Mouse (Mus musculus) lung, adult 2 months (tissue): ENCODE measurements at regions not wholly inside any gene's neighbourhood (a gene's known extent, or its start where the extent isn't known, plus 50 kb on each side); places are given as distances from the start of the nearest gene placed in this dataset.

Experiments used
- CTCF ChIP-seq: fragments of 200-500 bp; IDR thresholded peaks from 2 replicates; pipeline ENCODE4 v1.5.1; 2011; ENCODE audit warnings: mild to moderate bottlenecking, low read length, control low read depth; ENCODE audit not compliant: insufficient read depth
- POLR2A ChIP-seq: fragments of 200-500 bp; IDR thresholded peaks from 2 replicates; pipeline ENCODE4 v1.6.1; 2011; ENCODE audit warnings: low read depth, mild to moderate bottlenecking, control low read depth, low read length, borderline replicate concordance; ENCODE audit errors: extremely low read depth

DNA sequence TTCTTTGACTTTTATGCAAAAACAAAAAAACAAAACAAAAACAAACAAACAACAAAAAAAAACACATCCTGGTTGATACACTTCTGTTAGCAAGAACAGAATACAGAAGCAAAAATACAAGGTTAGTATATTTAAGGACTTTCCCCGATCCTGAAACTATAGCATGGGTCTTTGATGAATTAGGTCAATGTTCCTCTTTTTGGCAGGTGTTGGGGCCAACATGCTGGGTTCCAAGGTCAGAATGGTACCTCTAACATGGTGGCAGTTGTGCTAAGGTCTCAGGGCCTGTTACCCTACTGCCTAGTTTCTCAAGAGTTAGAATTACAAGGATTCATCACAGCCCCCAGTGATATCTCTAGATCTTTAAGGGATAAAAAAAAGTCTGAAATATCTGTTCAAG is 289.7 kb downstream of the Tns1 start:
- TF ChIP-seq POLR2A = no peak
- TF ChIP-seq CTCF = no peak
